Mouse (Mus musculus): ENCODE measurements around the gene Aqp7.
"Not testable (repeated sequence)": the region's sequence is repeated elsewhere in the genome, so short reads cannot be mapped to it uniquely, and the experiment has no call there.

Gene Aqp7

GRCm38 (mm10) chr4:41047524-41048271 is at the start of gene Aqp7:
Aqp7 (minus strand) TSS chr4:41048139.
- no peak for DNase-seq (ENCODE audit: low spot score in 2 of 2)

- DNase-seq (ENCODE audit: low spot score in 2 of 2), result peak in 1 of 2 experiments; percentile 14
Measured at GRCm38 (mm10) chr4:41097381-41097780, 49.4 kb upstream of the Aqp7 start.

GRCm38 (mm10) chr4:41096794-41097193 is 48.9 kb upstream of the Aqp7 start:
- no peak for DNase-seq (ENCODE audit: low spot score in 2 of 2)

GRCm38 (mm10) chr4:41096169-41096568 is 48.2 kb upstream of the Aqp7 start:
- DNase-seq (ENCODE audit: low spot score in 2 of 2), result no peak

GRCm38 (mm10) chr4:41094361-41094760 is 46.4 kb upstream of the Aqp7 start:
- DNase-seq (ENCODE audit: low spot score in 2 of 2), result no peak

GRCm38 (mm10) chr4:41092958-41093357 is 45.0 kb upstream of the Aqp7 start:
- DNase-seq (ENCODE audit: low spot score in 2 of 2), result no peak

- no peak for DNase-seq (ENCODE audit: low spot score in 2 of 2)
Measured at GRCm38 (mm10) chr4:41091391-41091790, 43.5 kb upstream of the Aqp7 start.

- DNase-seq (ENCODE audit: low spot score in 2 of 2), result no peak
Measured at GRCm38 (mm10) chr4:41089705-41090104, 41.8 kb upstream of the Aqp7 start.

- DNase-seq (ENCODE audit: low spot score in 2 of 2), result no peak
Measured at GRCm38 (mm10) chr4:41089189-41089588, 41.2 kb upstream of the Aqp7 start.

- DNase-seq (ENCODE audit: low spot score in 2 of 2), result peak; percentile 40 to 52
Measured at GRCm38 (mm10) chr4:41087459-41088298, 39.7 kb upstream of the Aqp7 start.

GRCm38 (mm10) chr4:41086947-41087346 is 39.0 kb upstream of the Aqp7 start:
- peak in 1 of 2 experiments; percentile 32 for DNase-seq (ENCODE audit: low spot score in 2 of 2)

GRCm38 (mm10) chr4:41084819-41085218 is 36.9 kb upstream of the Aqp7 start:
- no peak for DNase-seq (ENCODE audit: low spot score in 2 of 2)

- DNase-seq (ENCODE audit: low spot score in 2 of 2), result not testable (repeated sequence)
Measured at GRCm38 (mm10) chr4:41082803-41083202, 34.9 kb upstream of the Aqp7 start.

GRCm38 (mm10) chr4:41081733-41082132 is 33.8 kb upstream of the Aqp7 start:
- no peak for DNase-seq (ENCODE audit: low spot score in 2 of 2)

- no peak for DNase-seq (ENCODE audit: low spot score in 2 of 2)
Measured at GRCm38 (mm10) chr4:41078726-41079125, 30.8 kb upstream of the Aqp7 start.

GRCm38 (mm10) chr4:41074461-41074860 is 26.5 kb upstream of the Aqp7 start:
- DNase-seq (ENCODE audit: low spot score in 2 of 2), result no peak

- no peak for DNase-seq (ENCODE audit: low spot score in 2 of 2)
Measured at GRCm38 (mm10) chr4:41073008-41073817, 25.3 kb upstream of the Aqp7 start.

GRCm38 (mm10) chr4:41071500-41072429 is 23.8 kb upstream of the Aqp7 start:
- DNase-seq (ENCODE audit: low spot score in 2 of 2), result no peak

GRCm38 (mm10) chr4:41065196-41065595 is 17.3 kb upstream of the Aqp7 start:
- no peak for DNase-seq (ENCODE audit: low spot score in 2 of 2)

- peak in 1 of 2 experiments; percentile 46 for DNase-seq (ENCODE audit: low spot score in 2 of 2)
Measured at GRCm38 (mm10) chr4:41063894-41064673, 16.1 kb upstream of the Aqp7 start.
